Mouse (Mus musculus) liver, embryonic 11.5 days (tissue): ENCODE data around the gene Creb5. TPM values are rescaled to one million over a fixed set of nuclear protein-coding genes. Genes with fewer than 3 reads are reported as not detected.

Experiments
- ATAC-seq: fragments of 200-750 bp; cut with Nextera tagmentation; replicated peaks from 2 replicates; pipeline ENCODE4 v1.8.0; 2017; ENCODE audit warnings: moderate number of reproducible peaks, mild to moderate bottlenecking, moderate TSS enrichment, moderate library complexity; ENCODE audit not compliant: low FRiP score
- DNase-seq: peaks from one replicate; pipeline ENCODE4 v3.0.0-alpha.2; 2017; ENCODE audit warnings: low spot score
- H3K27ac ChIP-seq: fragments of 300-500 bp; sonication (generic); 2 replicates; pipeline ENCODE4 v1.5.1; 2014; ENCODE audit warnings: mild to moderate bottlenecking, low read depth, low read length, control low read depth
- H3K27me3 ChIP-seq: fragments of 300-500 bp; sonication (generic); replicated peaks from 2 replicates; pipeline ENCODE4 v1.6.1; 2014; ENCODE audit warnings: low read length, mixed read lengths; ENCODE audit not compliant: control insufficient read depth, insufficient read depth
- H3K36me3 ChIP-seq: fragments of 300-500 bp; sonication (generic); 2 replicates; pipeline ENCODE4 v1.6.1; 2014; ENCODE audit warnings: mild to moderate bottlenecking, low read length, moderate library complexity, mixed read lengths; ENCODE audit not compliant: control insufficient read depth, insufficient read depth
- H3K4me1 ChIP-seq: fragments of 300-500 bp; sonication (generic); replicated peaks from 2 replicates; pipeline ENCODE4 v1.6.1; 2014; ENCODE audit warnings: low read length, mixed read lengths; ENCODE audit not compliant: control insufficient read depth, insufficient read depth
- H3K4me2 ChIP-seq: fragments of 300-500 bp; sonication (generic); 2 replicates; pipeline ENCODE4 v1.6.1; 2014; ENCODE audit warnings: mild to moderate bottlenecking, control low read depth, moderate library complexity
- H3K4me3 ChIP-seq: fragments of 300-500 bp; sonication (generic); 2 replicates; pipeline ENCODE4 v1.5.1; 2014; ENCODE audit warnings: low read depth, low read length, control low read depth
- H3K9ac ChIP-seq: fragments of 300-500 bp; sonication (generic); 2 replicates; pipeline ENCODE4 v1.6.1; 2014; ENCODE audit warnings: low read depth, low read length, control low read depth
- H3K9me3 ChIP-seq: fragments of 300-500 bp; sonication (generic); 2 replicates; pipeline ENCODE4 v1.6.1; 2016; ENCODE audit warnings: low read length, inconsistent platforms, mixed read lengths; ENCODE audit not compliant: control insufficient read depth
- WGBS: fragments of 180-500 bp; shearing (Covaris S2); extraction: QIAGEN DNeasy Blood & Tissue Kit; methylation state at CpG from one replicate; pipeline ENCODE4 v1.1.7; 2014; 5-methylcytosine and 5-hydroxymethylcytosine counted together
- polyA plus RNA-seq: library from polyadenylated mRNA; unstranded; fragments of >200 nt; fragmentation: Nextera tagmentation; extraction: Ambion mirVana; gene quantifications from 2 replicates; pipeline ENCODE4 v1.2.1, GENCODE M21; 2014

Creb5 gene
- polyA plus RNA-seq, 1 experiment from 2014 or later, result 2.3 TPM

- Histone ChIP-seq H3K4me3 (no peak overlapping the region), H3K4me1 (no peaks in the 10 kb centered on the region), H3K9ac (no peak overlapping the region), H3K36me3 (no peaks in the 10 kb centered on the region), H3K27ac (no peak overlapping the region), H3K9me3 (no peaks in the 10 kb centered on the region), H3K27me3 (no peaks in the 10 kb centered on the region), H3K4me2 (no peak overlapping the region)
- ATAC-seq (no peak), DNase-seq (no peak)
- WGBS, result 89% methylated on average over 1 of the region's 1 CpGs
Observed at GRCm38 (mm10) chr6:53691006-53691405, 403.9 kb downstream of the Creb5 start.

GRCm38 (mm10) chr6:53695216-53695615 is 408.1 kb downstream of the Creb5 start:
- Histone ChIP-seq H3K9ac (no peak overlapping the region), H3K36me3 (no peaks in the 10 kb centered on the region), H3K4me2 (no peak overlapping the region), H3K4me1 (no peaks in the 10 kb centered on the region), H3K27me3 (no peaks in the 10 kb centered on the region), H3K4me3 (no peak overlapping the region), H3K27ac (no peak overlapping the region), H3K9me3 (no peaks in the 10 kb centered on the region)
- no peak for DNase-seq
- ATAC-seq, result no peak
- 87% methylated on average over 9 of the region's 9 CpGs for WGBS

GRCm38 (mm10) chr6:53696471-53696870 is 409.4 kb downstream of the Creb5 start:
- Histone ChIP-seq H3K9ac (no peak overlapping the region), H3K36me3 (no peaks in the 10 kb centered on the region), H3K4me2 (no peak overlapping the region), H3K9me3 (no peaks in the 10 kb centered on the region), H3K27me3 (no peaks in the 10 kb centered on the region), H3K4me3 (no peak overlapping the region), H3K4me1 (no peaks in the 10 kb centered on the region), H3K27ac (no peak overlapping the region)
- 71% methylated on average over 6 of the region's 6 CpGs for WGBS
- ATAC-seq (no peak), DNase-seq (no peak)

DNA sequence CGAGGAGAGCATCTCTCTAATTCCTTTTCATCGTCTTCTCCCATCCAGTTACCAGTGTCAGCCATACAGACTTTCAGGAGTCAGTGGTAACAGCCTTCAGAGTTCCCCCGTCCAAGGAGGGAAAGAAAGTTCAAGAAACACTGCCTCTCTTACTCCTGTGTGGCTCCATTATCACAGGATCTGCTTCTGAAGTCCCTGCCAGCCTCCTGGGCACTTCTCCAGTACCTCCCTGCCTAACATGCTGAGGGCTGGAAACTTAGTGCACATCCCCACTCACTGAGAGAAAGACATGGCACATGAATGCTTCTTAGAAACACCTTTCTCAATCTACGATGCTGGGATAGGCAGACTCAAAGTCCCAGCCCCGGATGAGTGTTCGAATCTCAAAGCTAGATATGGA is 409.9 kb downstream of the Creb5 start:
- Histone ChIP-seq H3K4me2 (no peak overlapping the region), H3K9ac (no peak overlapping the region), H3K4me3 (no peak overlapping the region), H3K36me3 (no peaks in the 10 kb centered on the region), H3K27ac (no peak overlapping the region), H3K4me1 (no peaks in the 10 kb centered on the region), H3K27me3 (no peaks in the 10 kb centered on the region), H3K9me3 (no peaks in the 10 kb centered on the region)
- ATAC-seq, result no peak
- 76% methylated on average over 6 of the region's 6 CpGs for WGBS
- no peak for DNase-seq

DNA sequence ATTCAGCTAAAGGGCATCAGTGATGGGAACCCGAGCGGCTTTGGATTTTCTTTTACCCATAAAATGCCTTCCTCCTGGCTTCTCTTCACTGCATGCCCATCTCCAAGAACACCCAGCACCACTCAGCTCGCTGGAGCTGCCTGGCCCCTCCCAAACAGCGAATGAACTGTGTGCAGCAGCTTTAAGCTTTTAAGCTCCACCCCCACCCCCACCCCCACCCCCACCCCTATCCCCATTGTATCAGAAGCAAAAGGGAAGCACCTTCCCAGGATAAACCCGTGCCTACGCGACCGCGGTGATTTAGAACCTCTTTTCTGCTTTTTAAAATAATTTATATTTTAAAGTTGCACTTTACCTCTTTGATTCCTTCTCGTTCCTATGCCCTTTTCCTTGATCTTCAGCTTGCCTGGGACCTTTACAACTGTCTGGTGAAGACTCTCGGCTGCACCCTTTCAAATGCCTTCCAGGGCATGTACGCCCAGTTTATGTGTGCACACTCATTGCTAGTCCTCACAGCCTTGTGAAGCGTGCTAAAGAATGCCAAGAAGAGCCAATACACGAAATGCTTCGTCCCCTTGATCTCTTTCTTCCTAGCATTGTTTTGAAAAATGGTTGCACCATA is 411.2 kb downstream of the Creb5 start:
- Histone ChIP-seq H3K9ac (no peak overlapping the region), H3K9me3 (no peaks in the 10 kb centered on the region), H3K27me3 (no peaks in the 10 kb centered on the region), H3K27ac (no peak overlapping the region), H3K36me3 (no peaks in the 10 kb centered on the region), H3K4me1 (no peaks in the 10 kb centered on the region), H3K4me2 (no peak overlapping the region), H3K4me3 (no peak overlapping the region)
- ATAC-seq (no peak), DNase-seq (no peak)
- WGBS, result 17% methylated on average over 15 of the region's 15 CpGs

DNA sequence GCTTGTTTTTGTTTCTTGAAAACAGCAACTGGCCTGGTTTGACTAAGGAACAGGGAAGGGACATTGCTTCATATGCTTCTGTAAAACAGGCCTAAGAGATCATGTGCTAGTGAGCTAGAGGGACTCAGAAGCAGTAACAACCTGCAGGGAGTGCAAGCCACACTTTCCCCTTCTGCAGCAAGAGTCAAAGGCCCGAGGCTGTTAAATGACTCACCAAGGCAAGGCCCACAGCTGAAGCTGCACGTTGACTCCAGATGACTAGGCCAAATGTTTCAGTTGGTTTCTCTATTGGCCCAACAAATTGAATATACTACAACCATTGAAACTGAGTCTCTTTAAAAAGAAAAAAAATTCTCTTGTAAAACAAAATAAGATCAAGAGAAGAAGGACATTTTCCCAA is 417.4 kb downstream of the Creb5 start:
- Histone ChIP-seq H3K4me2 (no peak overlapping the region), H3K36me3 (no peaks in the 10 kb centered on the region), H3K4me1 (no peaks in the 10 kb centered on the region), H3K27ac (no peak overlapping the region), H3K9ac (no peak overlapping the region), H3K27me3 (no peaks in the 10 kb centered on the region), H3K4me3 (no peak overlapping the region), H3K9me3 (no peaks in the 10 kb centered on the region)
- ATAC-seq (no peak), DNase-seq (no peak)
- WGBS, result 38% methylated on average over 2 of the region's 2 CpGs

GRCm38 (mm10) chr6:53706604-53707330 is 419.7 kb downstream of the Creb5 start:
- Histone ChIP-seq H3K36me3 (no peaks in the 10 kb centered on the region), H3K4me2 (no peak overlapping the region), H3K27ac (no peak overlapping the region), H3K27me3 (no peaks in the 10 kb centered on the region), H3K9ac (no peak overlapping the region), H3K4me1 (no peaks in the 10 kb centered on the region), H3K9me3 (no peaks in the 10 kb centered on the region), H3K4me3 (no peak overlapping the region)
- WGBS, result 73% methylated on average over 10 of the region's 10 CpGs
- DNase-seq, result no peak
- ATAC-seq, result no peak

DNA sequence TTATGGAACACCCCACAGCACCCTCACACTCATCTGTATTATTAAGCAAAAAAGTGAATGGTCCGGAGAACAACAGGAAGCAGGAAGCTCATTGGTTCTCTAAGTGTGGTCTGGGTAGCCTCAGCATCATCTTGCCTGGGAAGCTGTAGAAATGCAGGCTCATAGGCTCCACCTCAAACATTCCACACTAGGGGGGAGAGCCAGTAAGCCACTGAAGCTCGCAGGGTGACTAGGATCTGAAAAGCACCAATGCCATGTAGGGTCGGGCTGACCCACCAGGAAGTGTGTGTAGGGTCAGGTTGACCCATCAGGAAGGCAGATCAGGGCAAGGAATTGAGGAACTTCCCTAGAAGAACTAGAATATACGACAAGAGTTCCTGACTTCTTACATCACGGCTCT is 420.7 kb downstream of the Creb5 start:
- no peaks in the 10 kb centered on the region for H3K9me3 ChIP-seq
- H3K4me1 ChIP-seq, result no peaks in the 10 kb centered on the region
- no peaks in the 10 kb centered on the region for H3K27me3 ChIP-seq
- H3K4me3 ChIP-seq, result no peak overlapping the region
- no peaks in the 10 kb centered on the region for H3K36me3 ChIP-seq
- no peak overlapping the region for H3K9ac ChIP-seq
- H3K27ac ChIP-seq, result no peak overlapping the region
- DNase-seq (no peak), ATAC-seq (no peak)
- WGBS, result 36% methylated on average over 5 of the region's 5 CpGs
- H3K4me2 ChIP-seq, result no peak overlapping the region
